Comparison of ENCODE assay signal across 8 mouse cellular contexts in genomic region chrX:94177715-94178340, GRCm38 (mm10). TPM values are rescaled to one million over a fixed set of nuclear protein-coding genes. Genes with fewer than 3 reads are reported as not detected.
DNase-seq lines count a peak whose midpoint lies in the region; ATAC-seq lines count a peak whose summit lies in the region.

No protein-coding gene starts in this region.

- peak; percentile 100 for ATAC-seq in intestine, embryonic 14.5 days (replicated peaks; ENCODE audit: low FRiP score, low TSS enrichment, low read depth)

- H3K27ac ChIP-seq in intestine, embryonic 14.5 days (ENCODE audit: low read depth) = peak overlapping the region; percentile 99

- under 1% methylated on average over 54 of the region's 55 CpGs for WGBS in intestine, embryonic 14.5 days

- 0 out of 2 replicates have a peak, but pooled peaks cover 3% of the 10 kb centered on the region for H3K27me3 ChIP-seq in intestine, embryonic 14.5 days (replicated peaks; ENCODE audit: control insufficient read depth, insufficient read depth, low read length)

- H3K4me2 ChIP-seq in intestine, embryonic 14.5 days (ENCODE audit: low read length) = peak overlapping the region; percentile 49

- no peaks in the 10 kb centered on the region for H3K36me3 ChIP-seq in intestine, embryonic 14.5 days (ENCODE audit: control insufficient read depth, insufficient read depth, low read length)

- H3K9me3 ChIP-seq in intestine, embryonic 14.5 days (ENCODE audit: control insufficient read depth, low read length) = no peaks in the 10 kb centered on the region

- H3K4me3 ChIP-seq in intestine, embryonic 14.5 days (ENCODE audit: low read depth, low read length) = peak overlapping the region; percentile 42

- intact Hi-C loops in gastrocnemius, postnatal 14 days (cut with DNase I; ENCODE audit: low total_unique reads) = no loop called here
- intact Hi-C loops in left cerebral cortex, postnatal 14 days (cut with DNase I) = loop anchor here (5.0 kb wide), 1 partner anchor 56 kb away; the partner anchor contains the start of gene Zfx

- H3K4me1 ChIP-seq in intestine, embryonic 14.5 days (replicated peaks; ENCODE audit: control insufficient read depth, insufficient read depth, low read length) = 0 out of 2 replicates have a peak, but pooled peaks cover 2% of the 10 kb centered on the region

- DNase-seq in adrenal gland, adult (ENCODE audit: inconsistent age in 2 of 2, low spot score in 1 of 2) = peak; percentile 91 to 98
- peak; percentile 93 for DNase-seq in embryo, embryonic 10.5 days (ENCODE audit: low spot score)
- DNase-seq in gastrocnemius, postnatal 14 days = peak; percentile 94
- DNase-seq in intestine, embryonic 14.5 days (ENCODE audit: low spot score) = peak; percentile 95
- peak; percentile 87 to 97 for DNase-seq in left cerebral cortex, postnatal 14 days (ENCODE audit: low spot score in 2 of 2)
- peak; percentile 94 for DNase-seq in mesoderm, embryonic 11.5 days (ENCODE audit: low read depth, low spot score)
- peak; percentile 91 to 95 for DNase-seq in right cerebral cortex, postnatal 36 days (ENCODE audit: low spot score in 2 of 2)
- peak; percentile 93 for DNase-seq in yolk sac, embryonic 10.5 days (ENCODE audit: low spot score)

- peak overlapping the region; percentile 51 for H3K9ac ChIP-seq in intestine, embryonic 14.5 days (ENCODE audit: low read length)

RNA-seq across cellular contexts. Expression of gene Eif2s3x, which starts 34.8 kb away (rescaled TPM):
- 100 to 1,000 TPM in 1 of 2 experiments, 10 to 100 TPM in 1; 88.0 to 136 TPM for total RNA-seq in gastrocnemius, postnatal 14 days (2021)
- 75.5 and 123 TPM in 2 replicates for polyA plus RNA-seq in intestine, embryonic 14.5 days (2014; fragmentation: Nextera tagmentation; extraction: Ambion mirVana)
- total RNA-seq in left cerebral cortex, postnatal 14 days (2021) = 100 to 1,000 TPM in 1 of 2 experiments, 10 to 100 TPM in 1; 99.0 to 155 TPM

RNA-seq across cellular contexts. Expression of gene Zfx, which starts 54.3 kb away (rescaled TPM):
- total RNA-seq in gastrocnemius, postnatal 14 days (2021) = 10 to 100 TPM; 19.6 to 21.0 TPM
- 30.0 and 32.8 TPM in 2 replicates for polyA plus RNA-seq in intestine, embryonic 14.5 days (2014; fragmentation: Nextera tagmentation; extraction: Ambion mirVana)
- total RNA-seq in left cerebral cortex, postnatal 14 days (2021) = 10 to 100 TPM; 28.2 to 28.7 TPM

RNA-seq across cellular contexts. Expression of gene Klhl15, which starts 56.6 kb away (rescaled TPM):
- total RNA-seq in gastrocnemius, postnatal 14 days (2021) = 1 to 10 TPM; 4.4 to 4.8 TPM
- polyA plus RNA-seq in intestine, embryonic 14.5 days (2014; fragmentation: Nextera tagmentation; extraction: Ambion mirVana) = 10.4 and 11.6 TPM in 2 replicates
- total RNA-seq in left cerebral cortex, postnatal 14 days (2021) = 10 to 100 TPM; 22.8 to 26.3 TPM

Comparison
In these comparisons a context has a peak if more than half of its experiments do, and no peak if none do; other contexts are left out.
1. Peak in every context shown above with its lines: DNase-seq, ATAC-seq, H3K4me3 ChIP-seq and H3K27ac ChIP-seq.
2. RNA of gene Klhl15, which starts 56.6 kb away (total RNA-seq): 22.8 to 26.3 TPM in left cerebral cortex, postnatal 14 days; 4.4 to 4.8 TPM in gastrocnemius, postnatal 14 days; every median in the first group is over 4 times any median in the second.